Mouse (Mus musculus): ENCODE data around the gene Hoxd13. TPM values are rescaled to one million over a fixed set of nuclear protein-coding genes. Genes with fewer than 3 reads are reported as not detected.

Hoxd13 gene
- polyA plus RNA-seq, 1 experiment from 2014 or later: 0.08 TPM

- no peak for ATAC-seq (ENCODE audit: low FRiP score)
- peak; percentile 23 for DNase-seq (ENCODE audit: low spot score)
Observed at GRCm38 (mm10) chr2:74654743-74655419, 13.2 kb upstream of the Hoxd13 start.

GRCm38 (mm10) chr2:74655420-74655781 is 12.7 kb upstream of the Hoxd13 start:
- Histone ChIP-seq H3K4me3 (replicated peaks; ENCODE audit: low read length) (peak overlapping the region; percentile 33), H3K27ac (peak overlapping the region; percentile 66), H3K9ac (peak overlapping the region; percentile 46; the same call in 1 of the 2 replicates), H3K4me1 (replicated peaks; ENCODE audit: control insufficient read depth, insufficient read depth, low read length) (peaks cover 5% of the 10 kb centered on the region; the same call in 1 of the 2 replicates), H3K27me3 (ENCODE audit: control insufficient read depth, insufficient read depth, low read length) (peaks cover 88% of the 10 kb centered on the region), H3K9me3 (ENCODE audit: control insufficient read depth, low read length) (no peaks in the 10 kb centered on the region), H3K4me2 (replicated peaks) (peak overlapping the region; percentile 52), H3K36me3 (replicated peaks; ENCODE audit: control insufficient read depth, insufficient read depth) (no peaks in the 10 kb centered on the region)
- ATAC-seq (ENCODE audit: low FRiP score): no peak
- under 1% methylated on average over 46 of the region's 47 CpGs for WGBS
- DNase-seq (ENCODE audit: low spot score): no peak

More at GRCm38 (mm10) chr2:74654743-74655419, 13.2 kb upstream of the Hoxd13 start:
- no peaks in the 10 kb centered on the region for H3K36me3 ChIP-seq (replicated peaks; ENCODE audit: control insufficient read depth, insufficient read depth)
- peaks cover 5% of the 10 kb centered on the region; the same call in 1 of the 2 replicates for H3K4me1 ChIP-seq (replicated peaks; ENCODE audit: control insufficient read depth, insufficient read depth, low read length)
- H3K27ac ChIP-seq: 0 out of 2 replicates have a peak overlapping the region, but pooled peaks have one; percentile 66
- H3K27me3 ChIP-seq (ENCODE audit: control insufficient read depth, insufficient read depth, low read length): peaks cover 88% of the 10 kb centered on the region
- peak overlapping the region; percentile 52 for H3K4me2 ChIP-seq (replicated peaks)
- 5% methylated on average over 16 of the region's 20 CpGs for WGBS
- H3K9me3 ChIP-seq (ENCODE audit: control insufficient read depth, low read length): no peaks in the 10 kb centered on the region
- peak overlapping the region; percentile 1; the same call in 1 of the 2 replicates for H3K9ac ChIP-seq
- H3K4me3 ChIP-seq (replicated peaks; ENCODE audit: low read length): peak overlapping the region; percentile 33

- DNase-seq (ENCODE audit: low spot score) (peak; percentile 55), ATAC-seq (ENCODE audit: low FRiP score) (peak; percentile 27; the same call in 1 of the 2 replicates)
- Histone ChIP-seq H3K4me1 (replicated peaks; ENCODE audit: control insufficient read depth, insufficient read depth, low read length) (peaks cover 5% of the 10 kb centered on the region; the same call in 1 of the 2 replicates), H3K9ac (peak overlapping the region; percentile 46; the same call in 1 of the 2 replicates), H3K27ac (peak overlapping the region; percentile 66), H3K36me3 (replicated peaks; ENCODE audit: control insufficient read depth, insufficient read depth) (no peaks in the 10 kb centered on the region), H3K9me3 (ENCODE audit: control insufficient read depth, low read length) (no peaks in the 10 kb centered on the region), H3K4me2 (replicated peaks) (peak overlapping the region; percentile 52), H3K27me3 (ENCODE audit: control insufficient read depth, insufficient read depth, low read length) (peaks cover 88% of the 10 kb centered on the region), H3K4me3 (replicated peaks; ENCODE audit: low read length) (peak overlapping the region; percentile 33)
- WGBS: under 1% methylated on average over 63 of the region's 69 CpGs
Observed at GRCm38 (mm10) chr2:74655821-74656631, 12.1 kb upstream of the Hoxd13 start.

- DNase-seq (ENCODE audit: low spot score) (peak; percentile 39), ATAC-seq (ENCODE audit: low FRiP score) (no peak)
- Histone ChIP-seq H3K27ac (peak overlapping the region; percentile 66; the same call in 1 of the 2 replicates), H3K4me3 (replicated peaks; ENCODE audit: low read length) (peak overlapping the region; percentile 33), H3K4me1 (replicated peaks; ENCODE audit: control insufficient read depth, insufficient read depth, low read length) (peaks cover 5% of the 10 kb centered on the region; the same call in 1 of the 2 replicates), H3K9me3 (ENCODE audit: control insufficient read depth, low read length) (no peaks in the 10 kb centered on the region), H3K9ac (0 out of 2 replicates have a peak overlapping the region, but pooled peaks have one; percentile 46), H3K4me2 (replicated peaks) (peak overlapping the region; percentile 52), H3K27me3 (ENCODE audit: control insufficient read depth, insufficient read depth, low read length) (peaks cover 88% of the 10 kb centered on the region), H3K36me3 (replicated peaks; ENCODE audit: control insufficient read depth, insufficient read depth) (no peaks in the 10 kb centered on the region)
- 3% methylated on average over 4 of the region's 4 CpGs for WGBS
Observed at GRCm38 (mm10) chr2:74656632-74657021, 11.5 kb upstream of the Hoxd13 start.

GRCm38 (mm10) chr2:74657251-74658023 is 10.7 kb upstream of the Hoxd13 start:
- WGBS: 4% methylated on average over 62 of the region's 62 CpGs
- no peaks in the 10 kb centered on the region for H3K36me3 ChIP-seq (replicated peaks; ENCODE audit: control insufficient read depth, insufficient read depth)
- peak overlapping the region; percentile 33 for H3K4me3 ChIP-seq (replicated peaks; ENCODE audit: low read length)
- H3K9ac ChIP-seq: peak overlapping the region; percentile 54
- H3K4me1 ChIP-seq (replicated peaks; ENCODE audit: control insufficient read depth, insufficient read depth, low read length): peaks cover 5% of the 10 kb centered on the region; the same call in 1 of the 2 replicates
- H3K27me3 ChIP-seq (ENCODE audit: control insufficient read depth, insufficient read depth, low read length): peaks cover 88% of the 10 kb centered on the region
- H3K27ac ChIP-seq: peak overlapping the region; percentile 76
- no peaks in the 10 kb centered on the region for H3K9me3 ChIP-seq (ENCODE audit: control insufficient read depth, low read length)
- peak overlapping the region; percentile 19; the same call in 1 of the 2 replicates for H3K4me2 ChIP-seq (replicated peaks)
- DNase-seq (ENCODE audit: low spot score) (peak; percentile 51), ATAC-seq (ENCODE audit: low FRiP score) (no peak)

GRCm38 (mm10) chr2:74658024-74658666 is 10.0 kb upstream of the Hoxd13 start:
- WGBS: 2% methylated on average over 15 of the region's 15 CpGs
- H3K27me3 ChIP-seq (ENCODE audit: control insufficient read depth, insufficient read depth, low read length): peaks cover 89% of the 10 kb centered on the region

GRCm38 (mm10) chr2:74658667-74659371 is 9.3 kb upstream of the Hoxd13 start:
- Histone ChIP-seq H3K27ac (peak overlapping the region; percentile 76), H3K4me2 (replicated peaks) (peak overlapping the region; percentile 26), H3K27me3 (ENCODE audit: control insufficient read depth, insufficient read depth, low read length) (peaks cover 94% of the 10 kb centered on the region), H3K4me3 (replicated peaks; ENCODE audit: low read length) (peak overlapping the region; percentile 33), H3K9me3 (ENCODE audit: control insufficient read depth, low read length) (no peaks in the 10 kb centered on the region), H3K9ac (peak overlapping the region; percentile 54), H3K4me1 (replicated peaks; ENCODE audit: control insufficient read depth, insufficient read depth, low read length) (peaks cover 5% of the 10 kb centered on the region; the same call in 1 of the 2 replicates), H3K36me3 (replicated peaks; ENCODE audit: control insufficient read depth, insufficient read depth) (no peaks in the 10 kb centered on the region)
- ATAC-seq (ENCODE audit: low FRiP score): no peak
- under 1% methylated on average over 47 of the region's 47 CpGs for WGBS
- peak; percentile 40 for DNase-seq (ENCODE audit: low spot score)

More at GRCm38 (mm10) chr2:74658024-74658666, 10.0 kb upstream of the Hoxd13 start:
- H3K9ac ChIP-seq: peak overlapping the region; percentile 54
- no peaks in the 10 kb centered on the region for H3K36me3 ChIP-seq (replicated peaks; ENCODE audit: control insufficient read depth, insufficient read depth)
- DNase-seq (ENCODE audit: low spot score): peak; percentile 38
- peak overlapping the region; percentile 33 for H3K4me3 ChIP-seq (replicated peaks; ENCODE audit: low read length)
- peak overlapping the region; percentile 76 for H3K27ac ChIP-seq
- H3K4me2 ChIP-seq (replicated peaks): peak overlapping the region; percentile 26
- ATAC-seq (ENCODE audit: low FRiP score): no peak
- H3K9me3 ChIP-seq (ENCODE audit: control insufficient read depth, low read length): no peaks in the 10 kb centered on the region
- peaks cover 5% of the 10 kb centered on the region; the same call in 1 of the 2 replicates for H3K4me1 ChIP-seq (replicated peaks; ENCODE audit: control insufficient read depth, insufficient read depth, low read length)

- H3K27ac ChIP-seq: peak within 1 kb of the TSS; percentile 76
- no peaks in the 10 kb centered on the region for H3K9me3 ChIP-seq (ENCODE audit: control insufficient read depth, low read length)
- no peak for ATAC-seq (ENCODE audit: low FRiP score)
- H3K27me3 ChIP-seq (ENCODE audit: control insufficient read depth, insufficient read depth, low read length): peaks cover 94% of the 10 kb centered on the region
- H3K4me3 ChIP-seq (replicated peaks; ENCODE audit: low read length): peak within 1 kb of the TSS; percentile 33
- H3K9ac ChIP-seq: peak within 1 kb of the TSS; percentile 54
- no peaks in the 10 kb centered on the region for H3K36me3 ChIP-seq (replicated peaks; ENCODE audit: control insufficient read depth, insufficient read depth)
- 1% methylated on average over 28 of the region's 28 CpGs for WGBS
- H3K4me1 ChIP-seq (replicated peaks; ENCODE audit: control insufficient read depth, insufficient read depth, low read length): peaks cover 5% of the 10 kb centered on the region; the same call in 1 of the 2 replicates
- no peak for DNase-seq (ENCODE audit: low spot score)
- peak within 1 kb of the TSS; percentile 28 for H3K4me2 ChIP-seq (replicated peaks)
Observed at GRCm38 (mm10) chr2:74659507-74660005, 8.6 kb upstream of the Hoxd13 start, which contains the start of gene Evx2. TSS of gene Evx2 (minus strand) at chr2:74659557.
